Mouse (Mus musculus) megakaryocyte, embryonic 14.5 days (primary cell): ENCODE data around the gene 5730522E02Rik.

Source experiments
- FLI1 ChIP-seq: IDR thresholded peaks from 2 replicates; pipeline ENCODE4 v1.6.1; 2012; ENCODE audit warnings: low read length, inconsistent platforms, mixed read lengths
- GATA1 ChIP-seq: IDR thresholded peaks from 3 replicates; pipeline ENCODE4 v1.6.1; 2012; ENCODE audit warnings: mixed read lengths, low read length, inconsistent platforms, borderline replicate concordance

DNA sequence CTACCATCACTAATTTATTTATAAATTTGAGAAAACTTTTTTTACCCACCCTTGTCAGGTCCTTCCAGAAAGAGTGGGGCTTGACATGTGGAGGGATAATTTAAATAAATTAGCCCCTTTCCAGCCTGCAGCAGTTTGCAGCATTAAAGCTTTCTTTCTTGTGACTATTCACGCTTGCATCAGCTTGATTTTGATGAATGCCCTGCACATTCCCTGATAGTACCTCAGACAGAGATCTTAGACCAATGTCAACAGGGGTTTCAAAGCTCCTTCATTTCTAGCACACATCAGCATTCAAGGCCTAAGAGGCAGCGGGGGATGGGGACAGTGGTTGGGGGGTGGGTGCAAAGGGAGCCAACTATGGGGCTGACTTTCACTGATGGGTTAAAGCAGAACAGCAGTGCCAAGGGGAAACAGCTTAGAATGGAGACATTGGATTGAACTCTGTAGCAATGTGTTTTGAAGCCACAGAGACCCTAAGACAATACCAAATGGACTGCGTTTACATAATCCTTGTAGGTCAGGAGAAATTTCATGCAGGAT, 545.9 kb downstream of the 5730522E02Rik start:
- TF ChIP-seq FLI1 (no peak), GATA1 (no peak)
